In genomic region chr3:39017633-39018032, GRCm38 (mm10) we compare ENCODE assay signal across 24 mouse cellular contexts.
A peak's percentile ranks its signal among the peaks of the same experiment; 100 is the strongest.
DNase-seq lines count a peak whose midpoint lies in the region; TF ChIP-seq lines count a peak whose summit lies in the region.
"Had no signal": no experiment of that assay in that cellular context is flagged by ENCODE, and none has a peak within 500 bp of the region (broad histone marks: within the 10 kb centered on the region; RNA-seq: fewer than 3 reads in every experiment).

No protein-coding gene starts in this region.

- intact Hi-C loops in left cerebral cortex, postnatal 25 days (cut with DNase I) = loop anchor here (10.0 kb wide), 1 partner anchor 197 kb away; no protein-coding TSS in a partner anchor

- TF ChIP-seq POLR2A in embryonic fibroblast, embryonic 13.5 days (IDR thresholded peaks at IDR 0.05; ENCODE audit: low read depth, low read length) = no peak

- TF ChIP-seq CTCF in embryonic fibroblast, embryonic 13.5 days (IDR thresholded peaks at IDR 0.05; ENCODE audit: borderline replicate concordance, insufficient read depth, low read length) = no peak

- no peak overlapping the region for H3K4me3 ChIP-seq in embryonic fibroblast, embryonic 13.5 days (ENCODE audit: insufficient read depth, low read length)
- H3K4me3 ChIP-seq: erythroblast, embryonic 14.5 days; forebrain, embryonic 13.5 days; hindbrain, embryonic 15.5 days; intestine, embryonic 15.5 days; left cerebral cortex, adult 2 months; limb, embryonic 15.5 days; liver, embryonic 15.5 days; neural tube, embryonic 15.5 days had no signal

- DNase-seq in adrenal gland, postnatal 10 days = peak; percentile 25
- DNase-seq in adrenal gland, adult 18-20 months (ENCODE audit: low spot score in 2 of 2) = no peak
- peak; percentile 23 to 73 for DNase-seq in left cerebral cortex, postnatal 25 days (ENCODE audit: low spot score in 2 of 2)
- no peak for DNase-seq in left cerebral cortex, adult 11 months (ENCODE audit: low spot score)
- peak; percentile 25 for DNase-seq in Muller cell, postnatal 12 days (ENCODE audit: inconsistent ontology term)
- no peak for DNase-seq in cerebellum, adult 8-10 months
- no peak for DNase-seq in thymus, postnatal 4 days
- DNase-seq: cerebellum, adult 9-11 months; heart, adult 11 months; kidney, adult 8-10 months; kidney, postnatal 14 days; left cerebral cortex, postnatal 4 days; lung, postnatal 14 days; right cerebral cortex, postnatal 14 days; spleen, adult 18-20 months had no signal

- no peaks in the 10 kb centered on the region for H3K4me1 ChIP-seq in embryonic fibroblast, embryonic 13.5 days (ENCODE audit: control insufficient read depth, insufficient read depth, low read length)
- H3K4me1 ChIP-seq: forebrain, embryonic 13.5 days; hindbrain, embryonic 15.5 days; intestine, embryonic 15.5 days; limb, embryonic 15.5 days; liver, embryonic 15.5 days; neural tube, embryonic 15.5 days had no signal

- H3K27ac ChIP-seq in embryonic fibroblast, embryonic 13.5 days (ENCODE audit: insufficient read depth, low read length) = peak overlapping the region; percentile 64; the same call in 1 of the 2 replicates
- H3K27ac ChIP-seq: forebrain, embryonic 13.5 days; hindbrain, embryonic 15.5 days; intestine, embryonic 15.5 days; left cerebral cortex, adult 2 months; limb, embryonic 15.5 days; liver, embryonic 15.5 days; neural tube, embryonic 15.5 days had no signal

Comparison
In these comparisons a context has a peak if more than half of its experiments do, and no peak if none do; other contexts are left out.
1. DNase-seq: peak in adrenal gland, postnatal 10 days (single experiment), left cerebral cortex, postnatal 25 days (2 of 2) and Muller cell, postnatal 12 days (single experiment); none in adrenal gland, adult 18-20 months (0 of 2), left cerebral cortex, adult 11 months (single experiment), cerebellum, adult 8-10 months (single experiment) and thymus, postnatal 4 days (single experiment).